1 mouse cellular context compared by ENCODE assay signal in genomic region chr5:150390422-150390821, GRCm38 (mm10).
A peak's percentile ranks its signal among the peaks of the same experiment; 100 is the strongest.
TF ChIP-seq lines count a peak whose summit lies in the region.

No protein-coding gene starts in this region.

TF ChIP-seq in MEL, 35 proteins besides CTCF, POLR2A, EP300 and RAD21 (continued from another document):
- no peak for TF ChIP-seq SIN3A (IDR thresholded peaks at IDR 0.05; ENCODE audit: low read length)
- no peak for TF ChIP-seq MAX (IDR thresholded peaks at IDR 0.05; ENCODE audit: low read length)
- TF ChIP-seq CHD2 (IDR thresholded peaks at IDR 0.05; ENCODE audit: low read length), result no peak
- TF ChIP-seq MEF2A (IDR thresholded peaks at IDR 0.05; ENCODE audit: extremely low read depth, insufficient replicate concordance, low read depth, low read length, poor library complexity, severe bottlenecking), result no peak
- no peak for TF ChIP-seq TBP (IDR thresholded peaks at IDR 0.05; ENCODE audit: low read depth, low read length)
- no peak for TF ChIP-seq MYC (IDR thresholded peaks at IDR 0.05; ENCODE audit: low read depth, low read length)
- TF ChIP-seq MYB (IDR thresholded peaks at IDR 0.05; ENCODE audit: low read depth, low read length), result peak; percentile 74
